Mouse (Mus musculus) MEL (cell line): ENCODE data around the gene Ston2. TPM values are rescaled to one million over a fixed set of nuclear protein-coding genes. Genes with fewer than 3 reads are reported as not detected.

Source experiments
- DNase-seq: peaks from one replicate; pipeline ENCODE4 v3.0.0; 2011; ENCODE audit warnings: low read depth, low spot score
- H3K27ac ChIP-seq: 2 replicates; pipeline ENCODE4 v1.5.1; 2012; ENCODE audit warnings: low read depth, mild to moderate bottlenecking, control low read depth, low read length, moderate library complexity; ENCODE audit not compliant: control insufficient read depth
- H3K27me3 ChIP-seq, 2 experiments: fragments of 150-350 bp in 1 of 2; sonication (generic) in 1 of 2; 2 replicates each; pipeline ENCODE4 v1.6.1; 2012; ENCODE audit warnings: low read length in 2 of 2, mild to moderate bottlenecking in 2 of 2, improper control_type of control experiment in 1 of 2, moderate library complexity in 1 of 2; ENCODE audit not compliant: insufficient read depth in 2 of 2, control insufficient read depth in 1 of 2
- H3K36me3 ChIP-seq, 2 experiments: 2 replicates each; pipeline ENCODE4 v1.6.1; 2012 to 2014; ENCODE audit warnings: low read length in 2 of 2, improper control_type of control experiment in 1 of 2, inconsistent platforms in 1 of 2, mild to moderate bottlenecking in 1 of 2; ENCODE audit not compliant: insufficient read depth in 2 of 2, control insufficient read depth in 1 of 2
- H3K4me1 ChIP-seq, 2 experiments: fragments of 150-350 bp in 1 of 2; sonication (generic) in 1 of 2; 2 replicates each; pipeline ENCODE4 v1.6.1; 2012; ENCODE audit warnings: low read length in 2 of 2, improper control_type of control experiment in 1 of 2, mild to moderate bottlenecking in 1 of 2; ENCODE audit not compliant: insufficient read depth in 2 of 2, control insufficient read depth in 1 of 2
- H3K4me3 ChIP-seq, 2 experiments: fragments of 150-350 bp in 1 of 2; sonication (generic) in 1 of 2; 2 replicates each; pipeline ENCODE4 v1.5.1; 2012; ENCODE audit warnings: low read depth in 2 of 2, low read length in 2 of 2, mild to moderate bottlenecking in 2 of 2, moderate library complexity in 2 of 2, control low read depth in 1 of 2, improper control_type of control experiment in 1 of 2; ENCODE audit not compliant: control insufficient read depth in 1 of 2, insufficient read depth in 1 of 2
- H3K79me2 ChIP-seq: 2 replicates; pipeline ENCODE4 v1.6.1; 2012; ENCODE audit warnings: mild to moderate bottlenecking, low read length, moderate library complexity; ENCODE audit not compliant: control insufficient read depth, poor library complexity, insufficient read depth
- H3K9ac ChIP-seq: 2 replicates; pipeline ENCODE4 v1.6.1; 2012; ENCODE audit warnings: low read depth, mild to moderate bottlenecking, control low read depth, low read length, moderate library complexity; ENCODE audit not compliant: control insufficient read depth, poor library complexity, severe bottlenecking
- H3K9me3 ChIP-seq: fragments of 150-350 bp; sonication (generic); replicated peaks from 2 replicates; pipeline ENCODE4 v1.6.1; 2012; ENCODE audit warnings: mild to moderate bottlenecking, low read length, improper control_type of control experiment, moderate library complexity; ENCODE audit not compliant: insufficient read depth
- BHLHE40 ChIP-seq: IDR thresholded peaks from 2 replicates; pipeline ENCODE4 v1.6.1; 2012; ENCODE audit warnings: low read depth, mild to moderate bottlenecking, inconsistent platforms, low read length, improper control_type of control experiment, borderline replicate concordance
- CHD2 ChIP-seq: IDR thresholded peaks from 2 replicates; pipeline ENCODE4 v1.6.1; 2011; ENCODE audit warnings: low read length, improper control_type of control experiment
- CTCF ChIP-seq, 3 experiments: IDR thresholded peaks in 2 of 3; conservative IDR thresholded peaks in 1 of 3; 2 replicates each; pipeline ENCODE4 v1.5.1; 2011 to 2012; ENCODE audit warnings: low read length in 3 of 3, low read depth in 2 of 3, mild to moderate bottlenecking in 2 of 3, improper control_type of control experiment in 1 of 3, inconsistent platforms in 1 of 3, mixed read lengths in 1 of 3, moderate library complexity in 1 of 3; ENCODE audit not compliant: control insufficient read depth in 1 of 3, insufficient read depth in 1 of 3, poor library complexity in 1 of 3, severe bottlenecking in 1 of 3
- ELF1 ChIP-seq: IDR thresholded peaks from 2 replicates; pipeline ENCODE4 v1.6.1; 2014; ENCODE audit warnings: low read depth, mild to moderate bottlenecking, inconsistent platforms, low read length, improper control_type of control experiment, moderate library complexity
- EP300 ChIP-seq, 2 experiments: IDR thresholded peaks; 2 replicates each; pipeline ENCODE4 v1.6.1; 2011; ENCODE audit warnings: improper control_type of control experiment in 2 of 2, low read length in 2 of 2, low read depth in 1 of 2, mild to moderate bottlenecking in 1 of 2
- GABPA ChIP-seq: IDR thresholded peaks from 2 replicates; pipeline ENCODE4 v1.6.1; 2012; ENCODE audit warnings: low read depth, mild to moderate bottlenecking, inconsistent platforms, low read length, improper control_type of control experiment, moderate library complexity
- JUND ChIP-seq: IDR thresholded peaks from 2 replicates; pipeline ENCODE4 v1.6.1; 2011; ENCODE audit warnings: low read depth, mild to moderate bottlenecking, improper control_type of control experiment, low read length
- KAT2A ChIP-seq: conservative IDR thresholded peaks from 2 replicates; pipeline ENCODE4 v1.6.1; 2012; ENCODE audit warnings: low read depth, low read length, improper control_type of control experiment, inconsistent platforms
- MAX ChIP-seq: IDR thresholded peaks from 2 replicates; pipeline ENCODE4 v1.6.1; 2011; ENCODE audit warnings: low read length, improper control_type of control experiment
- MAZ ChIP-seq: IDR thresholded peaks from 2 replicates; pipeline ENCODE4 v1.6.1; 2012; ENCODE audit warnings: low read depth, mild to moderate bottlenecking, inconsistent platforms, low read length, improper control_type of control experiment
- MEF2A ChIP-seq: IDR thresholded peaks from 2 replicates; pipeline ENCODE4 v1.6.1; 2014; ENCODE audit warnings: low read depth, mild to moderate bottlenecking, inconsistent platforms, low read length, improper control_type of control experiment; ENCODE audit not compliant: poor library complexity, insufficient replicate concordance, severe bottlenecking; ENCODE audit errors: extremely low read depth
- MYB ChIP-seq: IDR thresholded peaks from 2 replicates; pipeline ENCODE4 v1.6.1; 2011; ENCODE audit warnings: mild to moderate bottlenecking, low read depth, low read length, improper control_type of control experiment
- MYC ChIP-seq: IDR thresholded peaks from 2 replicates; pipeline ENCODE4 v1.6.1; 2011; ENCODE audit warnings: low read depth, mild to moderate bottlenecking, low read length, improper control_type of control experiment, moderate library complexity
- NELFE ChIP-seq: IDR thresholded peaks from 2 replicates; pipeline ENCODE4 v1.6.1; 2011; ENCODE audit warnings: low read depth, low read length, improper control_type of control experiment
- NRF1 ChIP-seq: IDR thresholded peaks from 2 replicates; pipeline ENCODE4 v1.6.1; 2014; ENCODE audit warnings: low read depth, mild to moderate bottlenecking, inconsistent platforms, low read length, improper control_type of control experiment, moderate library complexity; ENCODE audit not compliant: poor library complexity, insufficient read depth, severe bottlenecking
- POLR2A ChIP-seq, 2 experiments: IDR thresholded peaks; 2 replicates each; pipeline ENCODE4 v1.6.1; 2011 to 2012; ENCODE audit warnings: low read length in 2 of 2, mild to moderate bottlenecking in 2 of 2, control low read depth in 1 of 2, improper control_type of control experiment in 1 of 2, low read depth in 1 of 2, moderate library complexity in 1 of 2; ENCODE audit not compliant: control insufficient read depth in 1 of 2, insufficient read depth in 1 of 2, poor library complexity in 1 of 2
- RAD21 ChIP-seq: IDR thresholded peaks from 2 replicates; pipeline ENCODE4 v1.6.1; 2011; ENCODE audit warnings: mild to moderate bottlenecking, low read depth, low read length, improper control_type of control experiment
- RCOR1 ChIP-seq: IDR thresholded peaks from 2 replicates; pipeline ENCODE4 v1.6.1; 2012; ENCODE audit warnings: low read depth, mild to moderate bottlenecking, inconsistent platforms, low read length, improper control_type of control experiment
- SMC3 ChIP-seq: IDR thresholded peaks from 2 replicates; pipeline ENCODE4 v1.6.1; 2011; ENCODE audit warnings: low read depth, low read length, improper control_type of control experiment
- TAL1 ChIP-seq: IDR thresholded peaks from 2 replicates; pipeline ENCODE4 v1.6.1; 2012; ENCODE audit warnings: mild to moderate bottlenecking, inconsistent platforms, low read length, moderate library complexity, mixed read lengths
- TBP ChIP-seq: IDR thresholded peaks from 2 replicates; pipeline ENCODE4 v1.8.0; 2011; ENCODE audit warnings: low read depth, low read length, improper control_type of control experiment
- TCF12 ChIP-seq: IDR thresholded peaks from 2 replicates; pipeline ENCODE4 v1.6.1; 2014; ENCODE audit warnings: low read depth, mild to moderate bottlenecking, inconsistent platforms, low read length, improper control_type of control experiment, moderate library complexity
- USF2 ChIP-seq, 2 experiments: IDR thresholded peaks; 2 replicates each; pipeline ENCODE4 v1.6.1; 2011 to 2012; ENCODE audit warnings: improper control_type of control experiment in 2 of 2, low read length in 2 of 2, borderline replicate concordance in 1 of 2, inconsistent platforms in 1 of 2, low read depth in 1 of 2, mild to moderate bottlenecking in 1 of 2; ENCODE audit not compliant: insufficient read depth in 1 of 2
- ZC3H11A ChIP-seq: IDR thresholded peaks from 2 replicates; pipeline ENCODE4 v1.6.1; 2012; ENCODE audit warnings: low read depth, mild to moderate bottlenecking, inconsistent platforms, low read length, improper control_type of control experiment
- ZKSCAN1 ChIP-seq: IDR thresholded peaks from 2 replicates; pipeline ENCODE4 v1.6.1; 2012; ENCODE audit warnings: low read depth, mild to moderate bottlenecking, inconsistent platforms, low read length, improper control_type of control experiment, moderate library complexity
- ZMIZ1 ChIP-seq: IDR thresholded peaks from 2 replicates; pipeline ENCODE4 v1.6.1; 2012; ENCODE audit warnings: low read depth, mild to moderate bottlenecking, inconsistent platforms, low read length, improper control_type of control experiment, moderate library complexity
- ZNF384 ChIP-seq: IDR thresholded peaks from 2 replicates; pipeline ENCODE4 v1.6.1; 2012; ENCODE audit warnings: low read depth, mild to moderate bottlenecking, inconsistent platforms, low read length, improper control_type of control experiment
- polyA plus RNA-seq, 2 experiments: library from polyadenylated mRNA; stranded (reverse) in 1 of 2; unstranded in 1 of 2; fragments of >175 nt in 1 of 2; fragments of >200 nt in 1 of 2; gene quantifications; 2 replicates each; pipeline versions ENCODE4 v1.2.1 to v1.2.4; 2012; ENCODE audit warnings: low replicate concordance in 2 of 2, low read depth in 1 of 2; ENCODE audit not compliant: insufficient read length in 2 of 2, insufficient read depth in 1 of 2, missing spikeins in 1 of 2
- total RNA-seq: library from RNA; depleted of rRNA; stranded (reverse); fragments of 300-350 nt; gene quantifications from 2 replicates; pipeline ENCODE4 v1.2.3, GENCODE M21; 2012

The Ston2 gene
- total and polyA plus RNA-seq, 3 experiments: not detected

DNA sequence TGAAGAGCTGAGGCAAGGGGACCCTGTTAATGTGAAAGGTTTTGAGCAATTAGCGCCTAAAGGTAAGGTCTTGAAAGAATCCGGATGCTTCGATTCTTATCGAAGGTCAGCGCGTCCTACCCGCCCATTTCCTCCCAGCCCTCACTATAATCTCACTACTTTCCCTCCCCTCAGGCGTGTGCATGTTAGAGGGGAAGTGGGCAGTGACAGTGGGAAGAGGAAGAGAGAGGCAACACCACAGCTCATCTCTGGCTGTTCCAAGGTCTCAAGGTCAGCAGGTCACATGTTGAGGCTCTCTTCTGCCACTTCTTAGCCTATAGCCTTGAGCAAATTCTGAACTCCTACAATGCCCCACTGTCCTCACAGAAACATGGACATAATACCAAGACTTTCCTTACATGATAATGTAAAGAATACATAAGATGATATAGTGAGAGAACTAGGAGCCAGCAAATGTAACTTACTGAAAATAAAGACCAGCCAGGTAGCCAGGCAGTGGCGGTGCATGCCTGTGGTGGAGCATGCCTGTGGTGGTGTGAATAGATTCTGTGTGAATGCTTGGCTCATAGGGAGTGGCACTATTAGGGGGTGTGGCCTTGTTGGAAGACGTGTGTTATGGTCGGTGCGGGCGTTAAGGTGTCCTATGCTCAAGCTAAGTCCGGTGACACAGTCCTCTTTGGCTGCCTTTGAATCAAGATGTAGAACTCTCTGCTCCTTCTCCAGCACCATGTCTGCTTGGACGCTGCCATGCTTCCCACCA lies 51.8 kb downstream of the Ston2 start:
- Histone ChIP-seq H3K4me3 (no peak overlapping the region), H3K4me1 (no peaks in the 10 kb centered on the region)
- DNase-seq: no peak
- no peak for TF ChIP-seq TBP
- TF ChIP-seq BHLHE40: no peak
- no peak for TF ChIP-seq ZMIZ1
- TF ChIP-seq CTCF (IDR thresholded peaks at IDR 0.05 in 2 of 3, conservative IDR thresholded peaks at IDR 0.05 in 1 of 3; ENCODE audit: control insufficient read depth in 1 of 3, insufficient read depth in 1 of 3, low read depth in 2 of 3, low read length in 3 of 3, poor library complexity in 1 of 3, severe bottlenecking in 1 of 3): no peak
- TF ChIP-seq MAZ: no peak
- TF ChIP-seq ELF1: no peak
- no peak for TF ChIP-seq MYB
- no peak for TF ChIP-seq RAD21
- no peak for TF ChIP-seq ZNF384
- no peak for TF ChIP-seq MEF2A
- no peak for TF ChIP-seq TAL1
- no peak for TF ChIP-seq NRF1
- TF ChIP-seq MYC: no peak
- no peak for TF ChIP-seq KAT2A
- TF ChIP-seq CHD2: no peak
- TF ChIP-seq EP300 (IDR thresholded peaks at IDR 0.05; ENCODE audit: low read depth in 1 of 2, low read length in 2 of 2): no peak
- TF ChIP-seq TCF12: no peak
- TF ChIP-seq JUND: no peak
- no peak for TF ChIP-seq ZKSCAN1
- TF ChIP-seq, all 39 proteins: peak for 0
- Histone ChIP-seq H3K27me3 (no peaks in the 10 kb centered on the region), H3K27ac (no peak overlapping the region), H3K9me3 (no peaks in the 10 kb centered on the region), H3K79me2 (no peaks in the 10 kb centered on the region), H3K9ac (no peak overlapping the region), H3K36me3 (no peaks in the 10 kb centered on the region)

DNA sequence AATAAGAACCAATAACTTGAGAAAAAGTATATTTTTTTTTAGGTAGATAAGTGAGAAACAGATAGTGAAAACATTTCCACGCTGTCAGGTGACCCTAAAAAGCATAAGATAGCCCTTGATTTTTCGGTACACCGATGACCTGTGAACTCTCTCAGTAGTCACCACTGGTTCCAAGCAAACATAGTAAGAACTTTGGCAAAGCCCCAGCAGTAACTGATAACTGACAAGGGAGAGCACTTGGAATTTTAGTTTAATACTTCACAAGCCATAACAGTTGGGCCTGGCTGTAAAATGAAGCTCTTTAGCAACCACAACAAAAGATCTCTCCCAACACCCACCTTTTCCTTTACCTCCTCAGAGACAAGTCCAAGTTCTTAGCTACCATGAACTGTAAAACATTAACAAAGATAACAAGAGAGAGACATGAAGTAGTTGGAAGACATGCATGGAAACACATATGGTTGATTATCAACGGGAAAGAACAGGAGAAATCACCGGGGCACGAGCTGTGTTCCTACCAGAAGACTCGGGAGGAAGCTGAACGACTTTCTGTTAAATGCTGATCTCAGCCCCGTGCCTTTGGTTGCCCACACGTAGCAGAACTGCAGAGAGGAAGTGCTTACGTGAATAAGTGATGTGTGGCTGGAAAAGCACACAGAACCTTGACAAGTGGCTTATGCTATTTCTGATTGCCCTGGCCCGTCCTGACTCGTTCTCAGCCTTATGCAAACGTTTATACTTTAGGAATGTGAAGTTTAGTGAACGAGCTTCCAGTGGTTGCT lies 53.8 kb downstream of the Ston2 start:
- Histone ChIP-seq H3K9ac (no peak overlapping the region), H3K4me3 (no peak overlapping the region), H3K27ac (no peak overlapping the region), H3K9me3 (no peaks in the 10 kb centered on the region), H3K36me3 (no peaks in the 10 kb centered on the region)
- TF ChIP-seq TBP (no peak), NELFE (no peak), ZKSCAN1 (no peak), MAX (no peak), BHLHE40 (no peak), ZC3H11A (no peak), GABPA (no peak), TAL1 (no peak), SMC3 (no peak), MYC (no peak), RCOR1 (no peak), ELF1 (no peak), USF2 (IDR thresholded peaks at IDR 0.05; ENCODE audit: borderline replicate concordance in 1 of 2, insufficient read depth in 1 of 2, low read depth in 1 of 2, low read length in 2 of 2) (no peak), EP300 (IDR thresholded peaks at IDR 0.05; ENCODE audit: low read depth in 1 of 2, low read length in 2 of 2) (no peak), MEF2A (no peak), POLR2A (IDR thresholded peaks at IDR 0.05; ENCODE audit: control insufficient read depth in 1 of 2, insufficient read depth in 1 of 2, low read depth in 1 of 2, low read length in 2 of 2, poor library complexity in 1 of 2) (no peak)
- TF ChIP-seq, all 39 proteins: peak for 0
- DNase-seq: no peak
- H3K79me2 ChIP-seq: no peaks in the 10 kb centered on the region
- H3K4me1 ChIP-seq: no peaks in the 10 kb centered on the region
- H3K27me3 ChIP-seq: no peaks in the 10 kb centered on the region
